Mouse (Mus musculus) midbrain, embryonic 13.5 days (tissue): ENCODE data around the gene Vip. TPM values are rescaled to one million over a fixed set of nuclear protein-coding genes. Genes with fewer than 3 reads are reported as not detected.

ENCODE experiments used
- ATAC-seq: fragments of 200-750 bp; cut with Nextera tagmentation; 2 replicates; pipeline ENCODE4 v1.8.0; 2017; ENCODE audit warnings: mild to moderate bottlenecking, moderate TSS enrichment, moderate library complexity
- H3K27ac ChIP-seq: fragments of 300-500 bp; sonication (generic); 2 replicates; pipeline ENCODE4 v1.5.1; 2015; ENCODE audit warnings: inconsistent platforms, mild to moderate bottlenecking, moderate library complexity
- H3K27me3 ChIP-seq: fragments of 300-500 bp; sonication (generic); 2 replicates; pipeline ENCODE4 v1.6.1; 2015; ENCODE audit warnings: mild to moderate bottlenecking, inconsistent platforms
- H3K36me3 ChIP-seq: fragments of 300-500 bp; sonication (generic); 2 replicates; pipeline ENCODE4 v1.6.1; 2015; ENCODE audit warnings: mild to moderate bottlenecking, inconsistent platforms
- H3K4me1 ChIP-seq: fragments of 300-500 bp; sonication (generic); replicated peaks from 2 replicates; pipeline ENCODE4 v1.6.1; 2015; ENCODE audit warnings: inconsistent platforms
- H3K4me2 ChIP-seq: fragments of 300-500 bp; sonication (generic); replicated peaks from 2 replicates; pipeline ENCODE4 v1.6.1; 2015; ENCODE audit warnings: moderate library complexity, mild to moderate bottlenecking, inconsistent platforms
- H3K4me3 ChIP-seq: fragments of 300-500 bp; sonication (generic); replicated peaks from 2 replicates; pipeline ENCODE4 v1.5.1; 2015; ENCODE audit warnings: mild to moderate bottlenecking, inconsistent platforms
- H3K9ac ChIP-seq: fragments of 300-500 bp; sonication (generic); replicated peaks from 2 replicates; pipeline ENCODE4 v1.6.1; 2015; ENCODE audit warnings: mild to moderate bottlenecking, inconsistent platforms
- H3K9me3 ChIP-seq: fragments of 300-500 bp; sonication (generic); 2 replicates; pipeline ENCODE4 v1.6.1; 2016; ENCODE audit warnings: mild to moderate bottlenecking, inconsistent platforms
- WGBS: fragments of 180-500 bp; shearing (Covaris S2); methylation state at CpG from one replicate; pipeline ENCODE4 v1.1.7; 2015; 5-methylcytosine and 5-hydroxymethylcytosine counted together
- polyA plus RNA-seq: library from polyadenylated mRNA; unstranded; fragments of >200 nt; fragmentation: Nextera tagmentation; extraction: Ambion mirVana; gene quantifications from 2 replicates; pipeline ENCODE4 v1.2.1, GENCODE M21; 2015

Gene Vip
- polyA plus RNA-seq, 1 experiment from 2014 or later: 1.7 TPM

- ATAC-seq: peak; percentile 71
- WGBS: 38% methylated on average over 1 of the region's 1 CpGs
- H3K4me2 ChIP-seq: no peak overlapping the region
- H3K4me3 ChIP-seq: no peak overlapping the region
- no peaks in the 10 kb centered on the region for H3K4me1 ChIP-seq
- no peaks in the 10 kb centered on the region for H3K36me3 ChIP-seq
- H3K27ac ChIP-seq: no peak overlapping the region
- H3K9ac ChIP-seq: no peak overlapping the region
- no peaks in the 10 kb centered on the region for H3K27me3 ChIP-seq
- no peaks in the 10 kb centered on the region for H3K9me3 ChIP-seq
These were observed 4.7 kb upstream of the Vip start for GRCm38 (mm10) chr10:5634336-5634735.

- Histone ChIP-seq H3K4me2 (no peak overlapping the region), H3K9ac (no peak overlapping the region), H3K36me3 (no peaks in the 10 kb centered on the region), H3K27ac (no peak overlapping the region), H3K27me3 (no peaks in the 10 kb centered on the region), H3K9me3 (no peaks in the 10 kb centered on the region), H3K4me3 (no peak overlapping the region), H3K4me1 (no peaks in the 10 kb centered on the region)
- WGBS: 82% methylated on average over 4 of the region's 4 CpGs
- no peak for ATAC-seq
These were observed 1.7 kb upstream of the Vip start for GRCm38 (mm10) chr10:5637322-5637721.

DNA sequence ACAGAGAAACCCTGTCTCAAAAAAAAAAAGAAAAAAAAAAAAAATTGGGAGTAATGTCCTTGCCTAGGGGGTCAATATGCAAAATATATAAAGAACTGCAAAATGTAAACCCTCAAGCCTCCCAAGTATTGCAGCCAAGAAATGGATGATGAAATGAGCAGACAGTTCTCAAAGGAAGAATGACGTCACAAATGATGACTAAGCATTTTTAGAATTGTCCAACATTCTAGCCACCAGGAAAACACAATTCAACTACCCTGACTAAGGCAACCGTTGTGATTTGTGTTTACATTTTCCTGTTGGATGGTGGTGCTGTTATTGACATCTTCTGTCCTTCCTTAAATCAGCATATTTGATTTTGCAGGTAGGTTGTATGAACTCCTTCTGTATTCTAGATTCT, 42.3 kb downstream of the Vip start:
- Histone ChIP-seq H3K27me3 (no peaks in the 10 kb centered on the region), H3K36me3 (no peaks in the 10 kb centered on the region), H3K9ac (no peak overlapping the region), H3K9me3 (no peaks in the 10 kb centered on the region), H3K27ac (no peak overlapping the region), H3K4me2 (no peak overlapping the region), H3K4me3 (no peak overlapping the region), H3K4me1 (no peaks in the 10 kb centered on the region)
- no peak for ATAC-seq
- 86% methylated on average over 2 of the region's 2 CpGs for WGBS

DNA sequence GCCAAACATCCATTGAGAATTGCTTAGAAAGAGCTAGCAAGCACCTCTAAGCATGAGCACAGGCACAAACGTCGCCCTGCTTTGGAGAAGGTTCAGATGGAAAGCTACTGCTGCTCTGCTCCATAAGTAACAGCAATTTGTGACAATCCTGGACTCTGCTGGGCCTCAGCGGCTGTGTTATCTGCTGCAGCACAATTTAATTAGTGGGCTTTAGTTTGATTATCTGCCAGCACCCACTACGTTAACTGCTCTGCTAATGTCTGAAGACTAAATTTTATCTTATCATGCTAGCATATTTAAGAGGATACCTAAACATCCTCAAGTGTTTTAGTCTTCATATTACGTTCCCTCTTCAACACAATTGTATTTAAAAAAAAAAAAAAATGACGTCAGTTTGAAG, 46.6 kb downstream of the Vip start:
- Histone ChIP-seq H3K9me3 (no peaks in the 10 kb centered on the region), H3K27ac (no peak overlapping the region), H3K4me2 (no peak overlapping the region), H3K9ac (no peak overlapping the region), H3K27me3 (no peaks in the 10 kb centered on the region), H3K36me3 (no peaks in the 10 kb centered on the region), H3K4me1 (no peaks in the 10 kb centered on the region), H3K4me3 (no peak overlapping the region)
- 74% methylated on average over 6 of the region's 6 CpGs for WGBS
- ATAC-seq: no peak

DNA sequence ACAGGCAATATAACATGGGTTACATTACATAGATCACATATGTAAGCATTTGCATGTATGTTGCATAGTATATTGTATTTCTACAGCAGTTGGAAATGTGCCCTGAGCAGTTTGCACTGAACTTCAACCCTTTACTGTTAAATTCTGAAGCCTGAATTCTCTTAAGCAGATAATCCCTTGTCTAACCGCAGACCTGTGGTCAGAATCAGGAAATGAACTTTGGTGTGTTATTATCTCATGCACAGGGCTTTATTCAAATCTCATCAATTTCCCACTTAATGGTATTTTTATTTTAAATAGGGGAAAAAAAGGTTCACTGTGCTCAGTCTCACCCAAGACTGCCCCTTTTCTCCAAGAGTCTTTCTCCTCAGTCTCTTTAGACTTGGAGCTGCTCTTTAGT, 55.3 kb downstream of the Vip start:
- Histone ChIP-seq H3K4me2 (no peak overlapping the region), H3K4me3 (no peak overlapping the region), H3K27me3 (no peaks in the 10 kb centered on the region), H3K27ac (no peak overlapping the region), H3K9me3 (no peaks in the 10 kb centered on the region), H3K36me3 (no peaks in the 10 kb centered on the region), H3K9ac (no peak overlapping the region), H3K4me1 (no peaks in the 10 kb centered on the region)
- WGBS: 62% methylated on average over 1 of the region's 1 CpGs
- ATAC-seq: no peak

Other genes with a start within 250 kb of the Vip start
- gene Syne1, start 87.7 kb upstream of the Vip start, polyA plus RNA-seq: 7.3 and 7.5 TPM in 2 replicates
- 0.95 and 1.1 TPM in 2 replicates for gene Myct1, start 45.4 kb upstream of the Vip start, polyA plus RNA-seq
- gene Fbxo5, start 166.4 kb downstream of the Vip start, polyA plus RNA-seq: 30.6 and 32.1 TPM in 2 replicates
- gene Mtrf1l, start 184.7 kb downstream of the Vip start, polyA plus RNA-seq: 12.0 and 12.2 TPM in 2 replicates